Mouse (Mus musculus): ENCODE results near the gene Ptcra.
A peak's percentile ranks its signal among the peaks of the same experiment; 100 is the strongest.
"Not testable (repeated sequence)": the region's sequence is repeated elsewhere in the genome, so short reads cannot be mapped to it uniquely, and the experiment has no call there.

Gene Ptcra

DNA sequence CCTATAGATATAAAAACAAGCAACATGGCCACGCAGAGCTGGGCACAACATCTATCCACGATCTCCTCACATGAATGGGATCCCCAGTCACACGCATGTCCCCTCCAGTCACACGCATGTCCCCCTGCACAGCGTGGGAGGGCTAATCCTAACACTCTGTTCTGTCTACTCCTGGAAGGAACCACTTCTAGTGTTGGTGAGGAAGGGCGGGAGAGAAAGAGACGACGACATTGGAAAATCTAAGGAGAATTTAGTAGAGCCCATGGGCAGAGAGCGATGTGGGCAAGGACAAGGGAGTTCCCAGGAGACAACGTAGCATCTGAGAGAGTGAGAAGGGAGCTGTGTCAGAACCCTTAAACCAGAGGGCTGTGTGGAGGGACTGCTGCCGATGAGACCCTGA lies 7.0 kb upstream of the Ptcra start:
- DNase-seq, result no peak

GRCm38 (mm10) chr17:46767868-46768267 lies 4.4 kb upstream of the Ptcra start:
- peak; percentile 54 for DNase-seq

- not testable (repeated sequence) for DNase-seq
Measured at GRCm38 (mm10) chr17:46764916-46765315, 1.4 kb upstream of the Ptcra start.

DNA sequence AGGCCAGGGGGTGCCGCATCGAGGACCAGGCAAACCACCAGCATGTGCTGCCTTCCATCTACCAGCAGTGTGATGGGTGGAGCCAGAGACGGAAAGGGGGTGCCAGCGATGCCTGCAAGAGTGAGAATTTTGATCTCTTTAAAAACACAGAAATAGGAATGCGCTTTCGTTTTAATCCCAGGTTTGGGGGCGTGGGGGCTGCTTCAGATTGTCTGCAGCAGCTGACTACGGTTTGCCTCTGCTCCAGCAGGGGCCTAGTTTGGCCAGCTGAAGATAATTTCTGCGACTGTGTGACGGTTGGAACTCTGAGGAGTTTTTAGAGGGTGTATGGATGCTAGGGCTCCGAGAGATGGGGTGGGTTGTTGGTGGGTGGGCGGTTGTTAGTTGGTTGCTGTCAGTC lies 4.8 kb downstream of the Ptcra start:
- DNase-seq, result no peak

DNA sequence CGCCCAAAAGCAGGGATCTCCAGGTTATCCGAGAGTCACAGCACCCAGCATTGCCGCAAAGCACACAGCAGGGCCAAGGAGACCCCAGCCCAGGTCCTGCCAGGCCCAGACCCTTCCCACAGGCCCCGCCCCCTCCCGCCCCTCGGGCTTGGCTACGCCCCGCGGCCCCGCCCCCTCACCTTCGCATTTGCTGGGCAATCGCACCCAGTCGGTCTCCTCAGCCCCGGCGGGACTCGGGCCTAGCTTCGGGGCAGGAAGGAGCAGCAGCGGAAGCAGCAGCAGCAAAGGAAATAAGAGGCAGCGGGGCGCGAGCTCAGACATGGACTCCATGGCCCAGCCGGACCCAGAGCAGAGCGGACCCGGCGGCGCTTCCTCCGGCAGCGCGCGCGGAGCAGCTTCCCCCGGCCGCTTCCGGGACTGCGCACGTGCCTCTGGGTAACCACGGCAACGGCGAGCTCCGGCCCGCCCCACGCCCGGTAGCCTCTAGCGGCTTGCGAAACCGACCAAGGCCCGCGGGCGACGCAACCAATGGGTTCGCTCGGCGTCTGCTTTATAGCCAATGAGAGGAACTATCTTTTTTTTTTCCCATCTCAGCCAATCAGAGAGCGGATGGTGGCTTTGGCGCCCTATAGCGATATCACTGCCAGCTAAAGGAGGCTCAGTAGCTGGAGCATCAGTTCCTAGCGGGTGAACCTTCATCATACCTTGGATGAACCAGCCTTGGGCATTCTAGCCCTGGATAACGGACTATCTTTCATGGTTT lies 11.5 kb downstream of the Ptcra start, which contains the start of gene Cnpy3:
Gene Cnpy3 (minus strand): TSS at position 421 of the 763 bp plus-strand sequence.
- peak; percentile 98 for DNase-seq

DNA sequence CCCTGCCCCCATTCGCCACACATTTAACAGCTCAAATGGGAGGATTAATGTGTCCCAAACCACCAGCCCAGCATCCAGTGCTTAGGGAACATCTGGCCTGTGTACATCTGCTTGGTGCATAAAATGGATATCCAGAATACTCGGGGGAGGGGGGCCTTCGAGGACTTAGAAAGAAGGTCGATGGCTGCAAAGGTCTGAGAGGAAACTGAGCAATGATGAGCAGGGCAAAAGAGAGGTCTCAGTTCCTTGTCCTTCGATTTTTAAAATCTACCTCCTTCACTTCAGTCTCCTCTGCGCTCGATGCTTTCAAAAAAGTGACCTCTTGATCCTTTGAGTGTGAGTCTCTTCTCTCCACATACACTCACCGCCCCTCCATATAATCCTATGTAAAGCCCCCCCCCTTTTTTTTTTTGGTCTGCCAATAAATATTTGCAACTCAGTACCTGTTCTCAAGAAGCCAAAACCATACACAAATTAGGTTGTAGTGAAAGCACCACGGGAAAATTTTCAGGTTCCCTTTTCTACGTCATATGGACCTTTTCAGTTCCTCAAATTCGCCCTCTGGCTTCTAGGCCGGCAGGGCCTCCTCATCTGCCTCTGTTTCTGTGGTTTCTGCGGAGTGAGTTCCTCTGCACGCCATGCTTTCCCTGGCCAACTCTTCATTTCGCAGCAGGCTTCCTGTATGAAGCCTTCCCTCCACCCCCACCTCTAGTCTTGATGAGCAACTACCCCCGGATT lies 12.3 kb downstream of the Ptcra start:
- no peak for DNase-seq

- no peak for DNase-seq
Measured at GRCm38 (mm10) chr17:46750580-46750979, 12.9 kb downstream of the Ptcra start.

DNA sequence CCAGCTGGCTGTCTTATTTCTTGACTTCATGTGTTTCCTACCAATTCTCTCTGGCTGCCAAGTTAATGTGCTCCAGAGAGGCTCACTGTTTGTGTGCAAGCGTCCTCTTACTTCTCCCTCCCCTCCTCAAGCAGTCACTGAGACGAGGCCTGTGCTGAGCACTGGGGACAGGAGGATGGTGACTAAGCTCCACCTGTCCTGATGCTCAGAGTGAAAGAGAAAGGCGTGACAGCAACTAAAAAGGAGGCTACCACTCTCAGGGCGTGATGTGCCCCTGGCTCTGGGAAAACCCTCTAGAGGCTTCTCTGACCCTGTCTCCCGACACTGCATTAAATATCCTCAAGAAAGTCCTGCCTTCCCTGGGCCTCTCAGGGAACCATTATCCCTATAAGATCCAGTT lies 14.2 kb downstream of the Ptcra start:
- no peak for DNase-seq

- no peak for DNase-seq
Measured at GRCm38 (mm10) chr17:46747806-46748205, 15.7 kb downstream of the Ptcra start.

DNA sequence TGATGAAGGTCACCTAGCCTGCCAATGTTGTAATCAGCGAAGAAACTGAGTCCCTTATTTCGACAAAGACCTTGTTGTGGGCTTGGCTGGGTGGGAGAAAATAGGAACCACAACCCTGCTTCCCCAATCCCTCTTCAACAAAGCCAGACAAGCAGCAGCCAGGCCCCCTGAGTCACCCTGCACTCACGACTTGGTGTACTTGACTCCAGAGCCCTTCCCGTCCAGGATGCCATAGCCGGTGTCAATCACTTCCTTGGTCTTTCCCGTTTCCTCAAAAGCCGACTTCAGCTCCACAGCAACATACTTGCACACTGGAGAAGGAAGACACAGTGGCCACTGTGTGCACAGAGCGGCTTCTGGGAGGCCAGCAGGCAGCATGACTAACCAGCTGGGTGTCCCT lies 16.3 kb downstream of the Ptcra start:
- DNase-seq, result no peak

- no peak for DNase-seq
Measured at GRCm38 (mm10) chr17:46745506-46745905, 18.0 kb downstream of the Ptcra start.

DNA sequence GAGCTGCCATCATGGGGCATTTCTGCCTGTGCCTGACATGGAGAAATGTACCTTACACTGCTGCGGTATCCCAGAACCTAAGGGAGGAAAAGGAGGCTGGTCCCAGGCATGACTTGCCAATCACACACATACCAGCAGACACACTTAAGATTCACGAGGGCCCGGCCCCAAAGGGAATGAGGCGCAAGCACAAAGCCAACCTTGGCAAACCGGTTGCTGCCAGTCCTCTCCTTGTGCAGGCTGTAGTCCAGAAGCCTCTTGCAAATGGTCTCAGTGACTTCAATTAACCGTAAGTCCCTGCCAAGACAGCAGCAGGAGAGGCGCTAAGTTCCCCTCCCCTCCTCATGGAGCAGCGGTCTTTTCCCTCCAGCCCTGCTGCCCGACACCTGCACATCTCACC lies 20.5 kb downstream of the Ptcra start:
- DNase-seq, result peak; percentile 46

DNA sequence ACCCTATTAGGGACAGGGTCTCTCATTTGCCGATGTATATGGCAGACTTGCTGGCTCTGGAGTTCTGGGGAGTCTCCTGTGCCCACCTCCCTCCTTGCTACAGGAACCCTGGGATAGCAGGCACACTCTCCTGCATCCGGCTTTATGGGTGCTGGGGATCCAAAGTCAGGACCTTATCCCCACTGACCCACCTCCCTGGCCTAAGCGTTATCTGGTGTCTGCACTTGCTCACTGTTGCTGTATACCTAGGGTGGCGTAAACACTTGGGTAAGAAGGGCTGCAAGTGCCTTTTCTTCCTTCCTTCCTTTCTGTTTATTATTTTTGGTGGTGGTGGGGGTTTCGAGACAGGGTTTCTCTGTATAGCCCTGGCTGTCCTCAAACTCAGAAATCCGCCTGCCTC lies 22.2 kb downstream of the Ptcra start:
- DNase-seq, result no peak

GRCm38 (mm10) chr17:46736160-46736559 lies 27.4 kb downstream of the Ptcra start:
- DNase-seq, result no peak

DNA sequence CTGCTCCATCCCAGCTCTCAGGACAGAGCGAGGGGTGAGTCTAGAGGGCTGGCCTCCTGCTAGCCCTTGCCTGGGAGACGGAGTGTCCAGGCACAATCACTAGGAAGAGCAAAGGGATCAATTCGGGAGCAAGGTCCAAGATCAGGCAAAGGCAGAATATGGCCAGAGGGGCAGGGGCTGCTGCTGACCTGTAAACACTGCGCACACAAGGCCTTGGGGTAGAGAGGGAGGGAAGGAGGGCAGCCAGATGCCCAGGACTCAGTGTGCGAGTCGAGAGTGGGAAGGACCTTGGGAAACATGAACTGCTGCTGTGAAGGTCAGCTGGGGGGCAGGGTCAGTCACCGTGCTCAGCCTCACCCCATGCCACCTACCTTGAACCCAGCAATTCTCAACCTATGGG lies 28.2 kb downstream of the Ptcra start:
- no peak for DNase-seq

GRCm38 (mm10) chr17:46734055-46734454 lies 29.5 kb downstream of the Ptcra start:
- no peak for DNase-seq

DNA sequence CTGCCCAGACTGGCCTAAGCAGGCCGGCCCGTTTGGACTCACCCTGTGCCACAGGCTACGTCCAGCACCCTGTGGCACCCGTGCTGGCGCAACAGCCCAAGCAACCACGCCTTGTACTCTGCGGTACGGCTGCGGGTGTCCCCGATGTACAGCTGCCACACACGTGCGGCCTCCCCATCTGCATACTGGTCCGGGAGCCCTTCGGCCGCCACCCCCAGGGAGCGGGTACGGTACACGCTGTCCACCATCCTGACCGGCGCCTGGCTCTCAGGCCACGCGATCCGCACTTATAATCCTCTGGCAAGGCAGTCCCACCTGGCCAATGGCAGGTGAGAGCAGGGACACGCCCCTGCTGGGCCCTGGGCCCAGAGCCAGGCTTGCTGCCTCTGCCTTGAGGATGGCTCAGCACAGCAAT lies 34.6 kb downstream of the Ptcra start, which contains the start of gene Gnmt:
Gene Gnmt (minus strand): TSS at position 265 of the 415 bp plus-strand sequence.
- DNase-seq, result peak; percentile 94

- no peak for DNase-seq
Measured at GRCm38 (mm10) chr17:46728496-46728895, 35.0 kb downstream of the Ptcra start.

DNA sequence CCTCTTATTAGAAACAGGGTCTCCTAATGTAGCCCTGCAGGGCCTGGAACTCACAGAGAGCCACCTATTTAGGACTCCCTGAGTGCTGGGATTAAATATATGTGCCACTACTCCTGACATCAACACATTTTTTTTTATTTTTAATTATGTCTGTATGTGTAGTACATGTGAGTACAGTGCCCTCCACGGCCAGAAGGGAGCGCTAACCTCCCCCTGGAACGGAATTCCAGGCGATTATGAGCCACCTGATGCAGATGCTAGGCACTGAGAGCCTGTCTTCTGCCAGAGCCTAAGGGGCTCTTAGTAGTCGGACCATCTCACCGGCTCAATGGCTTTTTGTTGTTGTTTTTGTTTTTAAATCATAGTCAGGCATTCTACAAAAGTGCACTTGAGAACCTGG lies 35.5 kb downstream of the Ptcra start:
- DNase-seq, result peak; percentile 56

DNA sequence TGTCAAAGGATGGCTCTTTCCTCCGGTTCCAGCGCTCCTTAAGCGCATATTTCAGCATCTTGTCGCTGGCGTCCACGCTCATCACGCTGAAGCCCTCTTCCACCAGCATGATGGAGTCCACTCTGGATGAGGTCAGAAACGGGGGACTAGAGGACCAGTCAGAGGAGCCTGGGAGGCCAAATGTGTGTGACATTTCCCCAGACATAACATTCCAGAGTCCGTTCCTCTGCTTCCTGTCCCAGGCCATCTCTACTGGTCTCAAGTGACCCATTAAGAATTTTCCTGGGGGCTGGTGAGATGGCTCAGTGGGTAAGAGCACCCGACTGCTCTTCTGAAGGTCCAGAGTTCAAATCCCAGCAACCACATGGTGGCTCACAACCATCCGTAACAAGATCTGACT lies 36.2 kb downstream of the Ptcra start:
- no peak for DNase-seq

GRCm38 (mm10) chr17:46725731-46726645 lies 37.5 kb downstream of the Ptcra start:
- no peak for DNase-seq

DNA sequence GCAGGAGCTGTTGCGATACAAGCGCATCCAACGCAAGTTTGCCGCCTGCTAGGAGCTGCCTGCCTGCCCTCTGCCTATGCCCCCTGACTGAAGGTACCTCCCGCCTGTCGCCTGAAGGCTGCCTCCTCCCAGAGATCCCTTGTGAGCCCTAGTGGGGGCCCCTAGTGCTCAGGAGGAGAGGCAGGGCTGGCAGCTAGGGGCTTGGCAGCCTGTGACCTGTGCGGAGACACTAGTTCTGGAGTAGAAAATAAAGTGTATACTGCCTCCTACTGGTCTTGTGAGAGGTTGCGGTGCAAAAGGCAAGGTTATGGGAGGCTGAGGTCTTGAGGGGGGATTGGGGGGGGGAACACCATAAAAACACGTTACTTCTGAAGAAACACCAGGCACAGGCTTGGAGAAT lies 38.2 kb downstream of the Ptcra start:
- no peak for DNase-seq

DNA sequence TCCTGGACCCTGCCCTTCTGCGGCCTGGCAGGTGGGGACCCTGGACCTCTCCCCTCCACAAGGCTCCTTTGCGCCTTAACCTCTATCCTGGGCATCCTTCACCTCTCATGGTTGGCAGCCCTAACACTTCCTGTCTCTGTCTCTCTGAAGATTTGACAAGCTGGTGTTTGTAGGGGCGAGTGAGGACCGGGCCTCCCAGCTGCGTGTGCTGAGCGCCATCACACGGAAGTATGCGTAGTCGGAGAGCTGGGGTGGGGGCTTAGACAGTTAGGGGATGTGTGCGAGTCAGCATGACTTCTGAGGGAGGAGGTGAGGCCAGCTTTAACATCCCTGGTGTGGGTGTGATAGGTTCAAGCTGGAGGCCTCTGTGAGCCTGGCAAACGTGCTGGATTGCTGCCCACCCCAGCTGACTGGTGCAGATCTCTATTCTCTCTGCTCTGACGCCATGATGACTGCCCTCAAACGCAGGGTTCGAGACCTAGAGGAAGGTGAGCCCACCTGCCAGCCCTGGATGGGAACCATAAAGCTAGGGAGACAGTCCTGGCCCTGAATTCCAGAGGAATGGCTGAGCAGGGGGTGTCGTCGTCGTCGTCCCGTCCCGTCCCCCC lies 38.9 kb downstream of the Ptcra start:
- DNase-seq, result no peak

Measured in kidney, adult 11 months (tissue).